Mouse (Mus musculus) cerebellum, adult 2 months (tissue): ENCODE results near the gene Ttc39b. TPM values are rescaled to one million over a fixed set of nuclear protein-coding genes. Genes with fewer than 3 reads are reported as not detected.

ENCODE experiments used
- DNase-seq, 2 experiments: peaks; one replicate each; pipeline ENCODE4 v3.0.0; 2021
- H3K27ac ChIP-seq: fragments of 200-500 bp; 2 replicates; pipeline ENCODE4 v1.5.1; 2012; ENCODE audit warnings: low read length, control low read depth, inconsistent platforms; ENCODE audit not compliant: insufficient read depth
- H3K27me3 ChIP-seq: fragments of 200-500 bp; 2 replicates; pipeline ENCODE4 v1.6.1; 2012; ENCODE audit warnings: inconsistent platforms, mild to moderate bottlenecking, low read length, moderate library complexity; ENCODE audit not compliant: control insufficient read depth, insufficient read depth
- H3K4me1 ChIP-seq: fragments of 200-500 bp; 2 replicates; pipeline ENCODE4 v1.6.1; 2011; ENCODE audit warnings: low read length; ENCODE audit not compliant: control insufficient read depth, insufficient read depth
- H3K4me3 ChIP-seq: fragments of 200-500 bp; replicated peaks from 2 replicates; pipeline ENCODE3; 2011; ENCODE audit warnings: mild to moderate bottlenecking, low read depth, low read length, control low read depth; ENCODE audit not compliant: insufficient read depth
- CTCF ChIP-seq: fragments of 200-500 bp; IDR thresholded peaks from 2 replicates; pipeline ENCODE4 v1.5.1; 2011; ENCODE audit warnings: low read depth, mild to moderate bottlenecking, control low read depth, low read length, moderate library complexity, borderline replicate concordance; ENCODE audit not compliant: insufficient read depth
- POLR2A ChIP-seq: fragments of 200-500 bp; IDR thresholded peaks from 2 replicates; pipeline ENCODE4 v1.6.1; 2011; ENCODE audit warnings: low read length, control low read depth, borderline replicate concordance; ENCODE audit not compliant: insufficient read depth
- WGBS: fragments of 180-500 bp; shearing (Covaris S2); methylation state at CpG from one replicate; pipeline ENCODE4 v1.1.7; 2018; 5-methylcytosine and 5-hydroxymethylcytosine counted together
- polyA plus RNA-seq: library from polyadenylated mRNA; depleted of rRNA; stranded (reverse); fragments of >200 nt; gene quantifications from 2 replicates; pipeline ENCODE4 v1.2.3, GENCODE M21; 2012

Gene Ttc39b
- polyA plus RNA-seq, 1 experiment, result 24.3 TPM

DNA sequence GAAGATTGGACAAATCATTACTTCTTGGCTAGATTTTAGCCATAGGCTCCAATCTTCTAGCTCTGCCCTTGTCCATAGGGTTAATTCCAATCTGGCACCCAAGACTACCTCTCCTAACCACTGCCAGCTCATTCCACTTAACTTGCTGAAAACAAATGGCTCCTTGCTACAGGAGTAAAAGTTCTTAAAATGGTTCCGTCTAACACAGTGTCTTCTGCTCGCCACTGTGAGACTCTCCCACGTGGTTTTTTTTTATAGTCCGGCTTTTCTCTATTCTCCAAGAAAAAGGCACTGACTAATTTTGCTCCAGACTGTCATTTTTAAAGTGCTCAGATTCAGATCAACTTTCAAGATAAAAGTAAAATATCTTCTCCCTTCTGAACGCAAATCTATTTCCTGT, 104.8 kb downstream of the Ttc39b start:
- Histone ChIP-seq H3K27me3 (no peaks in the 10 kb centered on the region), H3K4me1 (no peaks in the 10 kb centered on the region), H3K4me3 (no peak overlapping the region), H3K27ac (no peak overlapping the region)
- WGBS, result 66% methylated on average over 5 of the region's 5 CpGs
- DNase-seq, result no peak
- TF ChIP-seq POLR2A (no peak), CTCF (no peak)

- TF ChIP-seq POLR2A (no peak), CTCF (no peak)
- 89% methylated on average over 5 of the region's 5 CpGs for WGBS
- no peaks in the 10 kb centered on the region for H3K27me3 ChIP-seq
- no peak overlapping the region for H3K27ac ChIP-seq
- H3K4me1 ChIP-seq, result no peaks in the 10 kb centered on the region
- no peak overlapping the region for H3K4me3 ChIP-seq
- no peak for DNase-seq
These were observed 106.9 kb downstream of the Ttc39b start for GRCm38 (mm10) chr4:83217128-83217527.

DNA sequence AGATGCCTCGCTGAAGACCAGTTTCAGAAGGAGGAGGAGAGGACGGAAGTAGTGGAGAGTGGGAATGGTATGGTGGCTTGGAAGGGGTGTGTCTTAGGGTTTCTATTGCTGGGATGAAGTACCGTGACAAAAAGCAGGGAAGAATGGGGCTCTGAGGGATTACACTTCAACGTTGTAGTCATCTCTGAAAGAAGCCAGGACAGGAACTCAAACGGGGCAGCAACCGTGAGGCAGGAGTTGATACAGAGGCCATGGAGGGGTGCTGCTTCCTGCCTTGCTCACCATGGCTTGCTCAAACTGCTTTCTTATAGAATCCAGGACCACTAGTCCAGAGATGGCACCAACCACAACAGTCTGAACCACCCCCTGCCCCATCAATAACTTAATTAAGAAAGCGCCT, 107.7 kb downstream of the Ttc39b start:
- TF ChIP-seq CTCF, result no peak
- no peak for TF ChIP-seq POLR2A
- Histone ChIP-seq H3K27ac (no peak overlapping the region), H3K4me3 (no peak overlapping the region), H3K4me1 (no peaks in the 10 kb centered on the region), H3K27me3 (no peaks in the 10 kb centered on the region)
- 91% methylated on average over 7 of the region's 7 CpGs for WGBS
- no peak for DNase-seq

DNA sequence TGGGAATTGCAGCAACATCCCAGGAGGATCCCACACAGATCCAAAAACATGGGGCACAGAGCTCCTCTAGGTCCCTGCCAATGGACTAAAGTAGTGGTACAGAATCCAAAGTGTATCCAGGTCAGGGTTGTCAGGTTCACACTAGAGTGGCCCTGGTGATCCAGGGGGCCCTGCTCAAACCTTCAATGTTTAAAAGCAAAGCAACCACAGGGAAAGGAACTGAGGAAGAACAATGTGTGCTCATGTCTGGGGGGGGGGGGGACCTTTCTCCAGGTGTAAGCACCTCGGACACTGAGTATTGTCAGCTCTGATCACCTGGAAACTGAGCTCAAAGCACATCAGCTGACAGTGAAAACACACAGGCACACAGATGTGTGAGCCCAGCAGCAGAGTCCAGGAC, 108.3 kb downstream of the Ttc39b start:
- WGBS, result 100% methylated on average over 1 of the region's 1 CpGs
- DNase-seq, result no peak

GRCm38 (mm10) chr4:83214822-83215558, 109.1 kb downstream of the Ttc39b start:
- no peak for DNase-seq
- no peak overlapping the region for H3K27ac ChIP-seq
- 78% methylated on average over 9 of the region's 9 CpGs for WGBS
- TF ChIP-seq POLR2A (no peak), CTCF (no peak)
- H3K27me3 ChIP-seq, result no peaks in the 10 kb centered on the region
- H3K4me1 ChIP-seq, result peaks cover 3% of the 10 kb centered on the region; the same call in 1 of the 2 replicates
- no peak overlapping the region for H3K4me3 ChIP-seq

More for the DNA sequence above, 108.3 kb downstream of the Ttc39b start:
- Histone ChIP-seq H3K4me1 (no peaks in the 10 kb centered on the region), H3K27me3 (no peaks in the 10 kb centered on the region), H3K4me3 (no peak overlapping the region), H3K27ac (no peak overlapping the region)
- TF ChIP-seq CTCF (no peak), POLR2A (no peak)

DNA sequence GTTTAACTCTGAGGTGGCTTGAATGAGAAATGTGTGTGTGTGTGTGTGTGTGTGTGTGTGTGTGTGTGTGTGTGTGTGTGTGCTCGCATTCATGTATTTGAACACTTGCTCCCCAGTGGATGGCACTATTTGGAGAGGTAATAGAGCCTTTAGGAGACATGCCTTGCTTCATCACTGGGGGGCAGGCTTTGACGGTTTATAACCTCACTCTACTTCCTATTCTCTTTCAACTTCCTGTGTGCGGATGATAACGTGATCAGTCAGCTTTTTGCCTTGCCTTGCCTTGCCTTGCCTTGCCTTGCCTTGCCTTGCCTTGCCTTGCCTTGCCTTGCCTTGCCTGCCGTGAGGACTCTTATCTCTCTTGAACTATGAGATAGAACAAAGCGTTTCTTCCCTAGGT, 110.3 kb downstream of the Ttc39b start:
- WGBS, result 96% methylated on average over 6 of the region's 6 CpGs
- Histone ChIP-seq H3K4me1 (peaks cover 3% of the 10 kb centered on the region; the same call in 1 of the 2 replicates), H3K27ac (no peak overlapping the region), H3K27me3 (no peaks in the 10 kb centered on the region), H3K4me3 (no peak overlapping the region)
- TF ChIP-seq CTCF (no peak), POLR2A (no peak)
- no peak for DNase-seq

- Histone ChIP-seq H3K27me3 (no peaks in the 10 kb centered on the region), H3K4me3 (no peak overlapping the region), H3K27ac (no peak overlapping the region), H3K4me1 (peaks cover 12% of the 10 kb centered on the region; the same call in 1 of the 2 replicates)
- WGBS, result 74% methylated on average over 12 of the region's 12 CpGs
- TF ChIP-seq CTCF, result no peak
- TF ChIP-seq POLR2A, result no peak
- DNase-seq, result no peak
These were observed 112.3 kb downstream of the Ttc39b start for GRCm38 (mm10) chr4:83211709-83212108.

GRCm38 (mm10) chr4:83210437-83210836, 113.6 kb downstream of the Ttc39b start:
- 18% methylated on average over 6 of the region's 6 CpGs for WGBS
- H3K4me1 ChIP-seq, result peaks cover 18% of the 10 kb centered on the region; the same call in 1 of the 2 replicates
- no peak overlapping the region for H3K4me3 ChIP-seq
- H3K27me3 ChIP-seq, result no peaks in the 10 kb centered on the region
- peak overlapping the region; percentile 36; the same call in 1 of the 2 replicates for H3K27ac ChIP-seq
- peak; percentile 45 to 70 for DNase-seq
- TF ChIP-seq CTCF, result no peak
- no peak for TF ChIP-seq POLR2A
